Mouse (Mus musculus) stomach, embryonic 14.5 days (tissue): Measurements from ENCODE around the gene Adprh. TPM values are rescaled to one million over a fixed set of nuclear protein-coding genes. Genes with fewer than 3 reads are reported as not detected.

Experiments used
- ATAC-seq: fragments of 200-750 bp; cut with Nextera tagmentation; 2 replicates; pipeline ENCODE4 v1.8.0; 2017; ENCODE audit warnings: low read depth, moderate TSS enrichment; ENCODE audit not compliant: insufficient number of reproducible peaks, insufficient read depth, low FRiP score
- H3K27ac ChIP-seq: fragments of 300-500 bp; sonication (generic); 2 replicates; pipeline ENCODE4 v1.5.1; 2014; ENCODE audit warnings: mild to moderate bottlenecking, low read length, moderate library complexity, mixed read lengths
- H3K27me3 ChIP-seq: fragments of 300-500 bp; sonication (generic); 2 replicates; pipeline ENCODE4 v1.6.1; 2014; ENCODE audit warnings: low read length, control low read depth, mixed read lengths; ENCODE audit not compliant: control insufficient read depth, insufficient read depth
- H3K36me3 ChIP-seq: fragments of 300-500 bp; sonication (generic); 2 replicates; pipeline ENCODE4 v1.6.1; 2014; ENCODE audit warnings: mild to moderate bottlenecking, control low read depth, low read length, moderate library complexity, mixed read lengths; ENCODE audit not compliant: control insufficient read depth, insufficient read depth
- H3K4me1 ChIP-seq: fragments of 300-500 bp; sonication (generic); 2 replicates; pipeline ENCODE4 v1.6.1; 2014; ENCODE audit warnings: low read length, control low read depth, mixed read lengths; ENCODE audit not compliant: control insufficient read depth, insufficient read depth
- H3K4me2 ChIP-seq: fragments of 300-500 bp; sonication (generic); replicated peaks from 2 replicates; pipeline ENCODE4 v1.6.1; 2014; ENCODE audit warnings: low read depth, low read length, control low read depth
- H3K4me3 ChIP-seq: fragments of 300-500 bp; sonication (generic); 2 replicates; pipeline ENCODE4 v1.5.1; 2014; ENCODE audit warnings: low read depth, low read length, control low read depth
- H3K9ac ChIP-seq: fragments of 300-500 bp; sonication (generic); replicated peaks from 2 replicates; pipeline ENCODE4 v1.6.1; 2014; ENCODE audit warnings: low read depth, mild to moderate bottlenecking, control low read depth, low read length, moderate library complexity, mixed read lengths
- H3K9me3 ChIP-seq: fragments of 300-500 bp; sonication (generic); 2 replicates; pipeline ENCODE4 v1.6.1; 2016; ENCODE audit warnings: low read depth, low read length, control low read depth; ENCODE audit not compliant: control insufficient read depth
- WGBS: fragments of 180-500 bp; shearing (Covaris S2); extraction: QIAGEN DNeasy Blood & Tissue Kit; methylation state at CpG from one replicate; pipeline ENCODE4 v1.1.7; 2014; 5-methylcytosine and 5-hydroxymethylcytosine counted together
- polyA plus RNA-seq: library from polyadenylated mRNA; unstranded; fragments of >200 nt; fragmentation: Nextera tagmentation; extraction: Ambion mirVana; gene quantifications from 2 replicates; pipeline ENCODE4 v1.2.1, GENCODE M21; 2014

Adprh gene
- 92.3 and 93.6 TPM in 2 replicates for polyA plus RNA-seq

DNA sequence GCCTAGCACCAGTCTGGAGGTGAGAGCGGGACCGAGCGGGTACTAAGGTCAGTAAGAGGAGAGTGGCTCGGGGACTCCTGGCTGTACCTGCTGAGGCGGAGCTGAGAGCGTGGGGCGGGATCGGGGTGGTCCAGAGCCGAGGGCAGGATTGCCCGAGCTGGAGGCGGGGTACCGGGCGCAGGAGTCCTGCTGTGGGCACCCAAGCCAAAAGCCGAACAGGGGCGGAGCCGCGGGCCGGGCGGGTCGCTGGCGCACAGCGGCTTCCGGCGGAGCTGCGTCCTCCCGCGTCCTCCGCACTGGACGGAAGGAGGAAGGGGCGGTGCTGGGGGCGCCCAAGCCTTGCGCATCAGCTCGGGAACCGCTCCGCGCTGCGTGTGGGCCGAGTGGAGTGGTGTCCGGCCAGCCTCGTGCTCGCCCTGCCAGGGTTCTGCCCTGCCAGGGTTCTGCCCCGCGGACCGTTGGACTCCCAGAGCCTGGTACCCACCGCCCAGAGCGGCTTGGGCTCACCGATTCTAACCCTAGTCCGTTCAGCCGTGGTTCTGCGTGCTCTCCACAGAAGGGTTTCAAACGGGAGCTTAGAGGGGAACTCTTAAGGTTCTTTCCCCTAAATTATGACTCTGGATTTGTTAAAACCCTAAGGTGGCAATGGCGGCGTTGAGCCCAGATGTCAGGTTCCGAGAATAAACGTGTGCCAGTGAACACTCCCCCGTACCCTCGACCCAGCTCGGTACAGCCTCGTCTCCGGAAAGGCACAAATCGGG lies at the start of gene Adprh:
Gene Adprh (minus strand): TSS at position 262 of the 761 bp plus-strand sequence.
- Histone ChIP-seq H3K9me3 (no peaks in the 10 kb centered on the region), H3K36me3 (peaks cover 16% of the 10 kb centered on the region; the same call in 1 of the 2 replicates), H3K4me1 (peaks cover 5% of the 10 kb centered on the region), H3K27me3 (no peaks in the 10 kb centered on the region), H3K4me2 (peak within 1 kb of the TSS; percentile 67), H3K9ac (peak within 1 kb of the TSS; percentile 52), H3K27ac (peak within 1 kb of the TSS; percentile 79), H3K4me3 (peak within 1 kb of the TSS; percentile 48)
- peak; percentile 98 for ATAC-seq
- WGBS = under 1% methylated on average over 61 of the region's 61 CpGs

GRCm38 (mm10) chr16:38496604-38497140 lies 44.2 kb upstream of the Adprh start:
- no peak overlapping the region for H3K4me2 ChIP-seq
- no peaks in the 10 kb centered on the region for H3K27me3 ChIP-seq
- no peak overlapping the region for H3K27ac ChIP-seq
- no peaks in the 10 kb centered on the region for H3K9me3 ChIP-seq
- H3K4me1 ChIP-seq = no peaks in the 10 kb centered on the region
- H3K36me3 ChIP-seq = peaks cover 18% of the 10 kb centered on the region; the same call in 1 of the 2 replicates
- no peak for ATAC-seq
- H3K4me3 ChIP-seq = no peak overlapping the region
- whole genome bisulfite sequencing = 82% methylated on average over 7 of the region's 7 CpGs
- H3K9ac ChIP-seq = no peak overlapping the region

DNA sequence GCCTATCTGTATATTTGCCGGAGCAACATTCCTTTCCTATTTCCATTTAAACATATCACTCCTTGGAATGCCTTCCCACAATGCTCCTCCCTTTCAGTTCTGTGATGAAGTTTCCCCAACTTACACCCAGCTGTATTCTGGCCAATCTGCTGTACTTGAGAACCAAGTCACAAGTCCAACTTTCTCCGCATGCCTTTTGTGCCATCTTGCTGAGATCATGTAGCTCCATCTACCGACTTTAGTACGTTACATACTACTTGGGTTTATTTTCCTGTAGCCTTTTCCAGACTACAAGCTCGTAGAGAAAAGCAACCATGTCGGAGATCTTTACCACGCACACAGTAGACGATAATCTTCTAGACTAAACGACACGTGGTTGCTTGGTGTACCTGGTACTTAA lies 41.4 kb upstream of the Adprh start:
- Histone ChIP-seq H3K27ac (no peak overlapping the region), H3K4me1 (no peaks in the 10 kb centered on the region), H3K36me3 (peaks cover 13% of the 10 kb centered on the region; the same call in 1 of the 2 replicates), H3K9ac (no peak overlapping the region), H3K4me2 (no peak overlapping the region), H3K9me3 (no peaks in the 10 kb centered on the region), H3K4me3 (no peak overlapping the region), H3K27me3 (no peaks in the 10 kb centered on the region)
- no peak for ATAC-seq
- 78% methylated on average over 10 of the region's 10 CpGs for WGBS

DNA sequence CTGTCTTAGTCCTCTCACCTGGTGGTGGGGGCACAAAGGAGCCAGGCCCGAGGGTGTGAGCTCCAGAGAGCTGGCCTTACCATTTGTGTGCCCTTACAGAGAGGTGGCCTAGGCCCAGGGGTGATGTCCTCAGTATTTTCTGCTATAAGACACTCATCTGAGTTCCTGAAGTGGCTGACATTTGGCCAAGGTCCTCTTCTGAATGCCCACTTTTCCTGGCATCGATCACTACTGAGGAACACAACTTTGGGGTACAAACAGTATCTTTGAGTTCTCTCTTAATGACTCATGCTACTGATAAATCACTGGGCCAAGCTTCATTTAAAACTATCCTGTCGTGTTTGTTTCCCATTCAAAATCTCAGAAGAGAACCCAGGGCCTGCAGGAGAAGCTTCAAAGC lies 40.0 kb upstream of the Adprh start:
- no peaks in the 10 kb centered on the region for H3K27me3 ChIP-seq
- no peak overlapping the region for H3K4me3 ChIP-seq
- H3K4me1 ChIP-seq = no peaks in the 10 kb centered on the region
- no peak overlapping the region for H3K27ac ChIP-seq
- H3K36me3 ChIP-seq = peaks cover 4% of the 10 kb centered on the region; the same call in 1 of the 2 replicates
- H3K9me3 ChIP-seq = no peaks in the 10 kb centered on the region
- H3K4me2 ChIP-seq = no peak overlapping the region
- WGBS = 81% methylated on average over 3 of the region's 3 CpGs
- no peak overlapping the region for H3K9ac ChIP-seq
- no peak for ATAC-seq

GRCm38 (mm10) chr16:38483582-38484309 lies 31.2 kb upstream of the Adprh start:
- H3K36me3 ChIP-seq = no peaks in the 10 kb centered on the region
- H3K27ac ChIP-seq = no peak overlapping the region
- peak overlapping the region; percentile 18 for H3K4me3 ChIP-seq
- H3K4me1 ChIP-seq = no peaks in the 10 kb centered on the region
- H3K4me2 ChIP-seq = peak overlapping the region; percentile 45
- no peaks in the 10 kb centered on the region for H3K9me3 ChIP-seq
- 0 out of 2 replicates have a peak, but pooled peaks have one; percentile 23 for ATAC-seq
- 29% methylated on average over 42 of the region's 42 CpGs for WGBS
- H3K27me3 ChIP-seq = no peaks in the 10 kb centered on the region
- no peak overlapping the region for H3K9ac ChIP-seq

DNA sequence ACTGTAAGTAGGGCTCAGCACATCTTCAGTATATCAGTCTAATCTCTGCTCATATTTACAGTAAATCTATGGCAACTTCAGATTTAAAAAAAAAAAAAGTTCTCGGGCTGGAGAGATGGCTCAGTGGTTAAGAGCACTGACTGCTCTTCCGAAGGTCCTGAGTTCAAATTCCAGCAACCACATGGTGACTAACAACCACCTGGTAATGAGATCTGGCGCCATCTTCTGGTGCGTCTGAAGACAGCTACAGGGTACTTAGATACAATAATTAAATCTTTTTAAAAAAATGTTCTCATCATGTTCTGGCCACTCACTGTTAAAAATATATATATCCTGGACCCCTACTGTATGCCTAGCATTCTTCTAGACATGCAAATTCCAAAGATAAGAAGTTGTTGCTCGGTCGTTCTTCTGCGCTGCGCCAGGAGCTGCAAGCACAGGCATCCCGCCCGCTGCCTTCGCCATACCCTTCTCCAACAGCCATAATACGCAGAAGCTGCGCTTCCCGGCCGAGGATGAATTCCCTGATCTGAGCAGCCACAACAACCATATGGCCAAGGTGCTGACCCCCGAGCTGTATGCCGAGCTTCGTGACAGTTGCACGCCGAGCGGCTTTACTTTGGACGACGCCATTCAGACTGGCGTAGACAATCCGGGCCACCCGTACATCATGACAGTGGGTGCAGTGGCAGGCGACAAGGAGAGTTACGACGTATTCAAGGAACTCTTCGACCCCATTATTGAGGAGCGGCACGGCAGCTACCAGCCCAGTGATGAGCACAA lies 30.5 kb upstream of the Adprh start:
- peak; percentile 42; the same call in 1 of the 2 replicates for ATAC-seq
- peak overlapping the region; percentile 45 for H3K4me2 ChIP-seq
- no peaks in the 10 kb centered on the region for H3K9me3 ChIP-seq
- H3K9ac ChIP-seq = no peak overlapping the region; the same call in 1 of the 2 replicates
- 17% methylated on average over 32 of the region's 32 CpGs for WGBS
- H3K4me3 ChIP-seq = peak overlapping the region; percentile 18
- H3K36me3 ChIP-seq = no peaks in the 10 kb centered on the region
- H3K27me3 ChIP-seq = no peaks in the 10 kb centered on the region
- no peaks in the 10 kb centered on the region for H3K4me1 ChIP-seq
- H3K27ac ChIP-seq = no peak overlapping the region

DNA sequence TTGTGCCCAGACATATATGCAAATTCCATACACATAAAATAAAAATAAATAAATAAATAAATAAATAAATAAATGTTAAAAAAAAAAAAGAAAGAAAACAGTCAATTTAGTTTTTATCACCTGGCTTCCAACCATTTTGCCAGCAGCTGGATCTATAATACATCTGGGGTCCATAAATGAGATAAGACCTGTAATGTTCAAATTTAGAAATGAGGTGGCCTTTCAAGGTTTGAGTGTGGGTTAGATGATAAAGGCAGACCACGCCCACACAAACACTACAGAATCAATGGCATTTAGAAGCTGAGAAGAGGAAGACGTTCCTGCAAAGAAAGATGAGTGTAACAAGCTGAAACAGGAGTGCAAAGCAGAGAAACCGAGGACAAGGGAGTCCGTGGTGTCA lies 28.8 kb upstream of the Adprh start:
- H3K4me3 ChIP-seq = no peak overlapping the region
- no peak for ATAC-seq
- no peaks in the 10 kb centered on the region for H3K27me3 ChIP-seq
- 75% methylated on average over 4 of the region's 4 CpGs for WGBS
- no peaks in the 10 kb centered on the region for H3K4me1 ChIP-seq
- H3K36me3 ChIP-seq = no peaks in the 10 kb centered on the region
- H3K27ac ChIP-seq = no peak overlapping the region
- no peaks in the 10 kb centered on the region for H3K9me3 ChIP-seq
- no peak overlapping the region for H3K4me2 ChIP-seq
- H3K9ac ChIP-seq = no peak overlapping the region

DNA sequence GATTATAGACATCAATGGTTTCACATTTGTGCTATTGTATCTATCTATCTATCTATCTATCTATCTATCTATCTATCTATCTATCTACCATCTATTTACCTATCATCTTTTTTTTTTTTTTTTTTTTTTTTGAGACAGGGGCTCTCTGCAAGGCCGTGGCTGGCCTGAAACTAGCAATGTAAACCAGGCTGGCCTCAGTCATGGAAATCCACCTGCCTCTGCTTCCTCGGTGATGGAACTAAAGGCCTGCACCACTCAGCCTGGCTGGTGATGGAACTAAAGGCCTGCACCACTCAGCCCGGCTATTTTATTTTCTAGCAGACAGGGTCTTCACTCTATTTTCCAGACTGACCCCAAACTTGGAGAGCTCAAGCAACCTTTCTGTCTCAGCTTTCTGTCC lies 25.8 kb upstream of the Adprh start:
- no peak overlapping the region for H3K4me2 ChIP-seq
- no peaks in the 10 kb centered on the region for H3K36me3 ChIP-seq
- H3K27me3 ChIP-seq = no peaks in the 10 kb centered on the region
- no peak overlapping the region for H3K27ac ChIP-seq
- no peaks in the 10 kb centered on the region for H3K9me3 ChIP-seq
- H3K9ac ChIP-seq = no peak overlapping the region
- no peak for ATAC-seq
- no peak overlapping the region for H3K4me3 ChIP-seq
- no peaks in the 10 kb centered on the region for H3K4me1 ChIP-seq
- 89% methylated on average over 3 of the region's 3 CpGs for WGBS
